9 mouse cellular contexts compared by ENCODE assay signal in genomic region chr8:46946181-46946580, GRCm38 (mm10). TPM values are rescaled to one million over a fixed set of nuclear protein-coding genes. Genes with fewer than 3 reads are reported as not detected.
A peak's percentile ranks its signal among the peaks of the same experiment; 100 is the strongest.
DNase-seq lines count a peak whose midpoint lies in the region; ATAC-seq and TF ChIP-seq lines count a peak whose summit lies in the region.
"Had no signal": no experiment of that assay in that cellular context is flagged by ENCODE, and none has a peak within 500 bp of the region (broad histone marks: within the 10 kb centered on the region; RNA-seq: fewer than 3 reads in every experiment).

No protein-coding gene starts in this region.

- intact Hi-C loops in heart, adult 2 months (cut with DNase I) = loop anchor here (10.0 kb wide), 1 partner anchor 391 kb away; the partner anchor contains the start of gene Cenpu

- DNase-seq in heart, adult 2 months = peak in 1 of 2 experiments; percentile 23
- DNase-seq in heart, adult 9 months (ENCODE audit: low spot score in 2 of 2) = no peak
- DNase-seq in CD4-positive helper T cell, adult 2 months (ENCODE audit: low read depth, low spot score) = peak; percentile 65
- DNase-seq in c-Kit-positive CD71-positive TER-119-negative erythroid progenitor cells, embryonic 14.5 days (ENCODE audit: low read depth) = peak; percentile 8
- no peak for DNase-seq in gastrocnemius, adult 18-20 months (ENCODE audit: low spot score)
- no peak for DNase-seq in right cerebral cortex, adult 18-20 months
- no peak for DNase-seq in midbrain, embryonic 10.5 days (ENCODE audit: low spot score)

- 0 out of 2 replicates have a peak, but pooled peaks have one; percentile 14 for ATAC-seq in neutrophil, adult 5-6 weeks (ENCODE audit: extremely low read depth, insufficient number of reproducible peaks, low FRiP score, poor library complexity, severe bottlenecking)

- no peaks in the 10 kb centered on the region for H3K27me3 ChIP-seq in heart, adult 2 months (ENCODE audit: control insufficient read depth, insufficient read depth, low read length)
- H3K27me3 ChIP-seq in midbrain, embryonic 10.5 days (ENCODE audit: low read depth, poor library complexity, severe bottlenecking) = no peaks in the 10 kb centered on the region

- no peak for TF ChIP-seq POLR2A in heart, adult 2 months (IDR thresholded peaks at IDR 0.05; ENCODE audit: insufficient read depth, low read depth, low read length)

- no peak overlapping the region for H3K4me3 ChIP-seq in heart, adult 2 months
- H3K4me3 ChIP-seq in midbrain, embryonic 10.5 days = no peak overlapping the region

- no peaks in the 10 kb centered on the region for H3K9me3 ChIP-seq in midbrain, embryonic 10.5 days (replicated peaks)

- peaks cover 3% of the 10 kb centered on the region for H3K4me1 ChIP-seq in heart, adult 2 months (ENCODE audit: control insufficient read depth, insufficient read depth, low read length)
- H3K4me1 ChIP-seq in midbrain, embryonic 10.5 days = peaks cover 4% of the 10 kb centered on the region; the same call in 1 of the 2 replicates

- WGBS in heart, adult 2 months = 78% methylated on average over 5 of the region's 5 CpGs
- WGBS in midbrain, embryonic 10.5 days = 75% methylated on average over 5 of the region's 5 CpGs

- H3K36me3 ChIP-seq in heart, adult 2 months (ENCODE audit: control insufficient read depth, insufficient read depth, low read length) = peaks cover 2% of the 10 kb centered on the region; the same call in 1 of the 2 replicates
- no peaks in the 10 kb centered on the region for H3K36me3 ChIP-seq in midbrain, embryonic 10.5 days

- H3K79me2 ChIP-seq in heart, adult 2 months (replicated peaks; ENCODE audit: control insufficient read depth, insufficient read depth, low read length) = no peaks in the 10 kb centered on the region

- H3K27ac ChIP-seq in heart, adult 2 months = no peak overlapping the region
- no peak overlapping the region for H3K27ac ChIP-seq in midbrain, embryonic 10.5 days (replicated peaks)
- H3K27ac ChIP-seq: macrophage had no signal

- peak; percentile 64 for TF ChIP-seq CTCF in heart, adult 2 months (IDR thresholded peaks at IDR 0.05)

- no peak for TF ChIP-seq EP300 in heart, adult 2 months (IDR thresholded peaks at IDR 0.05; ENCODE audit: insufficient read depth, low read depth, low read length)

- no peak overlapping the region for H3K9ac ChIP-seq in heart, adult 2 months (ENCODE audit: low read depth, low read length)

RNA-seq across cellular contexts. Expression of gene Enpp6, which starts 40.5 kb away (rescaled TPM):
- total RNA-seq in heart, adult 2 months (2021) = 1 to 10 TPM; 2.9 to 3.5 TPM
- polyA plus RNA-seq in heart, adult 2 months (2012; rRNA removed) = 5.9 and 7.7 TPM in 2 replicates
- total RNA-seq in neutrophil, adult 5-6 weeks (2017) = 0.25 TPM in 1 of 2 replicates, not detected in the other
- under 1 TPM; 0.41 to 0.62 TPM for total RNA-seq in gastrocnemius, adult 18-20 months (2021)
- 0.16 and 0.17 TPM in 2 replicates for polyA plus RNA-seq in midbrain, embryonic 10.5 days (2016; fragmentation: Nextera tagmentation; extraction: Ambion mirVana)

Comparison
In these comparisons a context has a peak if more than half of its experiments do, and no peak if none do; other contexts are left out.
1. DNase-seq: peak in CD4-positive helper T cell, adult 2 months (single experiment) and c-Kit-positive CD71-positive TER-119-negative erythroid progenitor cells, embryonic 14.5 days (single experiment); none in heart, adult 9 months (0 of 2), gastrocnemius, adult 18-20 months (single experiment), right cerebral cortex, adult 18-20 months (single experiment) and midbrain, embryonic 10.5 days (single experiment).